Comparison of ENCODE assay signal across 8 mouse cellular contexts in genomic region chr2:105016192-105016966, GRCm38 (mm10). TPM values are rescaled to one million over a fixed set of nuclear protein-coding genes. Genes with fewer than 3 reads are reported as not detected.
DNase-seq lines count a peak whose midpoint lies in the region; ATAC-seq and TF ChIP-seq lines count a peak whose summit lies in the region.

No protein-coding gene starts in this region.

- H3K36me3 ChIP-seq in heart, adult 2 months (ENCODE audit: control insufficient read depth, insufficient read depth, low read length): peaks cover 2% of the 10 kb centered on the region; the same call in 1 of the 2 replicates
- peaks cover 24% of the 10 kb centered on the region for H3K36me3 ChIP-seq in limb, embryonic 15.5 days
- H3K36me3 ChIP-seq in stomach, postnatal 0 days (ENCODE audit: control insufficient read depth, insufficient read depth, low read length): peaks cover 8% of the 10 kb centered on the region

- intact Hi-C loops in heart, adult 2 months (cut with DNase I): loop anchor here (5.0 kb wide), 1 partner anchor 116 kb away; no protein-coding TSS in a partner anchor

- no peak for TF ChIP-seq POLR2A in heart, adult 2 months (IDR thresholded peaks at IDR 0.05; ENCODE audit: insufficient read depth, low read depth, low read length)

- no peak for DNase-seq in heart, adult 2 months
- DNase-seq in heart, adult 18-20 months: no peak
- peak; percentile 7 for DNase-seq in CD4-positive, CD25-positive, alpha-beta regulatory T cell, adult 2 months (ENCODE audit: low read depth, low spot score)
- peak; percentile 2 for DNase-seq in fibroblast of lung, adult 2 months (ENCODE audit: low read depth)
- DNase-seq in stomach, postnatal 0 days (ENCODE audit: low spot score): no peak
- no peak for DNase-seq in cerebellum, adult 8-10 months
- DNase-seq in layer of hippocampus, postnatal 25 days (ENCODE audit: extremely low spot score in 1 of 2, low spot score in 1 of 2): no peak

- TF ChIP-seq CTCF in heart, adult 2 months (IDR thresholded peaks at IDR 0.05): no peak
- TF ChIP-seq CTCF in stomach, postnatal 0 days (IDR thresholded peaks at IDR 0.05; ENCODE audit: low read depth): no peak

- H3K9me3 ChIP-seq in limb, embryonic 15.5 days: no peaks in the 10 kb centered on the region
- H3K9me3 ChIP-seq in stomach, postnatal 0 days (ENCODE audit: control insufficient read depth, low read length): no peaks in the 10 kb centered on the region

- peak overlapping the region; percentile 51 for H3K4me2 ChIP-seq in limb, embryonic 15.5 days
- H3K4me2 ChIP-seq in stomach, postnatal 0 days (replicated peaks; ENCODE audit: low read depth): peak overlapping the region; percentile 69

- no peak for TF ChIP-seq EP300 in heart, adult 2 months (IDR thresholded peaks at IDR 0.05; ENCODE audit: insufficient read depth, low read depth, low read length)
- TF ChIP-seq EP300 in stomach, postnatal 0 days (optimal IDR thresholded peaks at IDR 0.05): no peak

- H3K4me3 ChIP-seq in heart, adult 2 months: peak overlapping the region; percentile 98
- H3K4me3 ChIP-seq in limb, embryonic 15.5 days: peak overlapping the region; percentile 89
- peak overlapping the region; percentile 95 for H3K4me3 ChIP-seq in stomach, postnatal 0 days (ENCODE audit: low read depth, low read length)

- H3K4me1 ChIP-seq in heart, adult 2 months (ENCODE audit: control insufficient read depth, insufficient read depth, low read length): peaks cover 4% of the 10 kb centered on the region
- peaks cover 6% of the 10 kb centered on the region for H3K4me1 ChIP-seq in limb, embryonic 15.5 days
- no peaks in the 10 kb centered on the region for H3K4me1 ChIP-seq in stomach, postnatal 0 days (replicated peaks; ENCODE audit: control insufficient read depth, insufficient read depth)

- peak overlapping the region; percentile 96 for H3K9ac ChIP-seq in heart, adult 2 months (ENCODE audit: low read depth, low read length)
- H3K9ac ChIP-seq in limb, embryonic 15.5 days: peak overlapping the region; percentile 90
- peak overlapping the region; percentile 94 for H3K9ac ChIP-seq in stomach, postnatal 0 days (ENCODE audit: low read length)

- peaks cover 3% of the 10 kb centered on the region; the same call in 1 of the 2 replicates for H3K79me2 ChIP-seq in heart, adult 2 months (replicated peaks; ENCODE audit: control insufficient read depth, insufficient read depth, low read length)

- ATAC-seq in limb, embryonic 15.5 days (ENCODE audit: insufficient number of reproducible peaks, low FRiP score, low TSS enrichment, low read depth): peak; percentile 78
- ATAC-seq in stomach, postnatal 0 days (ENCODE audit: low FRiP score, low TSS enrichment): peak; percentile 35

- H3K27me3 ChIP-seq in heart, adult 2 months (ENCODE audit: control insufficient read depth, insufficient read depth, low read length): no peaks in the 10 kb centered on the region
- H3K27me3 ChIP-seq in limb, embryonic 15.5 days: no peaks in the 10 kb centered on the region
- no peaks in the 10 kb centered on the region for H3K27me3 ChIP-seq in stomach, postnatal 0 days (ENCODE audit: control insufficient read depth, insufficient read depth, low read length)

- under 1% methylated on average over 43 of the region's 43 CpGs for WGBS in heart, adult 2 months
- under 1% methylated on average over 43 of the region's 43 CpGs for WGBS in limb, embryonic 15.5 days
- under 1% methylated on average over 43 of the region's 43 CpGs for WGBS in stomach, postnatal 0 days

- peak overlapping the region; percentile 85 for H3K27ac ChIP-seq in heart, adult 2 months
- H3K27ac ChIP-seq in limb, embryonic 15.5 days: peak overlapping the region; percentile 79
- H3K27ac ChIP-seq in stomach, postnatal 0 days (replicated peaks): peak overlapping the region; percentile 72

RNA-seq across cellular contexts. Expression of gene Eif3m, which starts 0.5 kb away (rescaled TPM):
- 100 to 1,000 TPM; 114 to 136 TPM for total RNA-seq in heart, adult 2 months (2021)
- 35.2 and 72.1 TPM in 2 replicates for polyA plus RNA-seq in heart, adult 2 months (2012; rRNA removed)
- 100 to 1,000 TPM; 139 to 145 TPM for total RNA-seq in heart, adult 18-20 months (2021)
- 227 and 238 TPM in 2 replicates for polyA plus RNA-seq in limb, embryonic 15.5 days (2015; fragmentation: Nextera tagmentation; extraction: Ambion mirVana)
- polyA plus RNA-seq in stomach, postnatal 0 days (2015; fragmentation: Nextera tagmentation; extraction: Ambion mirVana): 213 and 215 TPM in 2 replicates
- 100 to 1,000 TPM in 1 of 2 experiments, 10 to 100 TPM in 1; 87.4 to 106 TPM for total RNA-seq in layer of hippocampus, postnatal 25 days (2021)

Comparison
In these comparisons a context has a peak if more than half of its experiments do, and no peak if none do; other contexts are left out.
1. DNase-seq: peak in CD4-positive, CD25-positive, alpha-beta regulatory T cell, adult 2 months (single experiment) and fibroblast of lung, adult 2 months (single experiment); none in heart, adult 2 months (0 of 2), heart, adult 18-20 months (0 of 2), stomach, postnatal 0 days (single experiment), cerebellum, adult 8-10 months (single experiment) and layer of hippocampus, postnatal 25 days (0 of 2).
2. Peak in every context shown above with its lines, with median percentiles within 50 percentile points of each other: H3K27ac ChIP-seq, H3K4me3 ChIP-seq and H3K9ac ChIP-seq.